Comparison of ENCODE assay signal across 8 mouse cellular contexts in genomic region chr11:87359262-87359612, GRCm38 (mm10). TPM values are rescaled to one million over a fixed set of nuclear protein-coding genes. Genes with fewer than 3 reads are reported as not detected.
DNase-seq lines count a peak whose midpoint lies in the region; ATAC-seq and TF ChIP-seq lines count a peak whose summit lies in the region.

No protein-coding gene starts in this region.

- 0 out of 2 replicates have a peak, but pooled peaks cover 4% of the 10 kb centered on the region for H3K9me3 ChIP-seq in heart, embryonic 14.5 days (ENCODE audit: control insufficient read depth, low read length)
- no peaks in the 10 kb centered on the region for H3K9me3 ChIP-seq in ES-E14 (ENCODE audit: control insufficient read depth, insufficient read depth, low read depth, low read length)
- no peaks in the 10 kb centered on the region for H3K9me3 ChIP-seq in hindbrain, embryonic 12.5 days (replicated peaks)
- no peaks in the 10 kb centered on the region for H3K9me3 ChIP-seq in midbrain, embryonic 12.5 days

- WGBS in heart, embryonic 14.5 days, result 11% methylated on average over 10 of the region's 10 CpGs
- 16% methylated on average over 10 of the region's 10 CpGs for WGBS in hindbrain, embryonic 12.5 days
- 13% methylated on average over 10 of the region's 10 CpGs for WGBS in midbrain, embryonic 12.5 days

- H3K9ac ChIP-seq in heart, embryonic 14.5 days (ENCODE audit: low read length), result peak overlapping the region; percentile 81
- no peak overlapping the region for H3K9ac ChIP-seq in ES-E14 (ENCODE audit: insufficient read depth, low read depth, low read length, poor library complexity, severe bottlenecking)
- H3K9ac ChIP-seq in hindbrain, embryonic 12.5 days, result no peak overlapping the region
- no peak overlapping the region for H3K9ac ChIP-seq in midbrain, embryonic 12.5 days (replicated peaks)

- H3K4me2 ChIP-seq in heart, embryonic 14.5 days (ENCODE audit: low read length), result peak overlapping the region; percentile 91
- H3K4me2 ChIP-seq in hindbrain, embryonic 12.5 days (replicated peaks), result peak overlapping the region; percentile 71
- peak overlapping the region; percentile 64 for H3K4me2 ChIP-seq in midbrain, embryonic 12.5 days (replicated peaks)

- no peaks in the 10 kb centered on the region for H3K36me3 ChIP-seq in heart, embryonic 14.5 days (ENCODE audit: control insufficient read depth, insufficient read depth, low read length)
- H3K36me3 ChIP-seq in ES-E14 (ENCODE audit: control insufficient read depth, insufficient read depth, low read length, poor library complexity, severe bottlenecking), result no peaks in the 10 kb centered on the region
- H3K36me3 ChIP-seq in hindbrain, embryonic 12.5 days, result no peaks in the 10 kb centered on the region
- H3K36me3 ChIP-seq in midbrain, embryonic 12.5 days, result no peaks in the 10 kb centered on the region

- no peak for ATAC-seq in heart, embryonic 14.5 days (ENCODE audit: insufficient number of reproducible peaks, insufficient read depth, low FRiP score, low read depth)
- no peak for ATAC-seq in hindbrain, embryonic 12.5 days (ENCODE audit: low FRiP score)
- ATAC-seq in midbrain, embryonic 12.5 days (ENCODE audit: low FRiP score, low read depth), result no peak

- H3K27ac ChIP-seq in heart, embryonic 14.5 days (replicated peaks in 1 of 2; ENCODE audit: control insufficient read depth in 1 of 2, insufficient read depth in 1 of 2, low read depth in 2 of 2, low read length in 2 of 2), result no peak overlapping the region
- H3K27ac ChIP-seq in ES-E14 (ENCODE audit: insufficient read depth, low read depth, low read length, poor library complexity, severe bottlenecking), result no peak overlapping the region
- H3K27ac ChIP-seq in hindbrain, embryonic 12.5 days, result 0 out of 2 replicates have a peak overlapping the region, but pooled peaks have one; percentile 25
- no peak overlapping the region for H3K27ac ChIP-seq in midbrain, embryonic 12.5 days (replicated peaks)

- H3K4me3 ChIP-seq in heart, embryonic 14.5 days (ENCODE audit: control insufficient read depth in 1 of 2, insufficient read depth in 1 of 2, low read depth in 1 of 2, low read length in 2 of 2), result peak overlapping the region; percentile 57 to 85
- peak overlapping the region; percentile 69 to 73 for H3K4me3 ChIP-seq in ES-E14 (ENCODE audit: insufficient read depth in 1 of 2, low read depth in 1 of 2, low read length in 2 of 2, poor library complexity in 1 of 2, severe bottlenecking in 1 of 2)
- H3K4me3 ChIP-seq in hindbrain, embryonic 12.5 days, result peak overlapping the region; percentile 90
- peak overlapping the region; percentile 80 for H3K4me3 ChIP-seq in midbrain, embryonic 12.5 days

- 0 out of 2 replicates have a peak, but pooled peaks cover 3% of the 10 kb centered on the region for H3K27me3 ChIP-seq in heart, embryonic 14.5 days (ENCODE audit: control insufficient read depth, insufficient read depth, low read length)
- H3K27me3 ChIP-seq in hindbrain, embryonic 12.5 days, result no peaks in the 10 kb centered on the region
- no peaks in the 10 kb centered on the region for H3K27me3 ChIP-seq in midbrain, embryonic 12.5 days

- no peak for DNase-seq in heart, postnatal 4 days
- DNase-seq in ES-E14 (ENCODE audit: low read depth, low spot score), result no peak
- no peak for DNase-seq in urinary bladder, adult 18-20 months (ENCODE audit: low spot score in 2 of 2)
- no peak for DNase-seq in yolk sac, embryonic 10.5 days (ENCODE audit: low spot score)
- no peak for DNase-seq in urinary bladder, postnatal 25 days (ENCODE audit: low spot score)

- in situ Hi-C loops in ES-E14 (cut with MboI; ENCODE audit: low sequenced_read_pairs in 2 of 2, unreplicated experiment in 2 of 2), result no loop called here

- H3K4me1 ChIP-seq in heart, embryonic 14.5 days (ENCODE audit: control insufficient read depth in 2 of 2, insufficient read depth in 2 of 2, low read length in 2 of 2), result 0 out of 4 replicates have a peak, but pooled peaks cover 0 to 2% of the 10 kb centered on the region in 2 experiments
- H3K4me1 ChIP-seq in ES-E14 (ENCODE audit: control insufficient read depth in 2 of 2, insufficient read depth in 2 of 2, low read length in 2 of 2, poor library complexity in 1 of 2), result no peaks in the 10 kb centered on the region
- H3K4me1 ChIP-seq in hindbrain, embryonic 12.5 days, result no peaks in the 10 kb centered on the region
- peaks cover 8% of the 10 kb centered on the region for H3K4me1 ChIP-seq in midbrain, embryonic 12.5 days

TF ChIP-seq in ES-E14, 5 proteins besides CTCF, POLR2A, EP300 and RAD21:
- no peak for TF ChIP-seq MAFK (IDR thresholded peaks at IDR 0.05; ENCODE audit: insufficient read depth, low read depth, low read length)
- no peak for TF ChIP-seq ZC3H11A (IDR thresholded peaks at IDR 0.05; ENCODE audit: borderline replicate concordance, low read depth, low read length)
- TF ChIP-seq ZNF384 (IDR thresholded peaks at IDR 0.05; ENCODE audit: low read depth, low read length), result no peak
- no peak for TF ChIP-seq HCFC1 (IDR thresholded peaks at IDR 0.05; ENCODE audit: borderline replicate concordance, insufficient read depth, low read length)
- no peak for TF ChIP-seq CHD2 (IDR thresholded peaks at IDR 0.05; ENCODE audit: low read depth, low read length)

RNA-seq across cellular contexts. Expression of gene Ppm1e, which starts 0.4 kb away (rescaled TPM):
- 7.1 and 7.8 TPM in 2 replicates for polyA plus RNA-seq in heart, embryonic 14.5 days (2014; fragmentation: Nextera tagmentation; extraction: Ambion mirVana)
- total RNA-seq in heart, postnatal 4 days (2021), result 10 to 100 TPM; 18.1 to 18.7 TPM
- total RNA-seq in ES-E14 (2012; rRNA removed), result 0.54 and 0.63 TPM in 2 replicates
- 21.3 and 22.9 TPM in 2 replicates for polyA plus RNA-seq in hindbrain, embryonic 12.5 days (2016; fragmentation: Nextera tagmentation; extraction: Ambion mirVana)
- 19.4 and 22.4 TPM in 2 replicates for polyA plus RNA-seq in midbrain, embryonic 12.5 days (2016; fragmentation: Nextera tagmentation; extraction: Ambion mirVana)

RNA-seq across cellular contexts. Expression of gene Rad51c, which starts 45.5 kb away (rescaled TPM):
- polyA plus RNA-seq in heart, embryonic 14.5 days (2014; fragmentation: Nextera tagmentation; extraction: Ambion mirVana), result 10.0 and 11.7 TPM in 2 replicates
- 10 to 100 TPM; 10.5 to 11.1 TPM for total RNA-seq in heart, postnatal 4 days (2021)
- 6.7 and 9.9 TPM in 2 replicates for total RNA-seq in ES-E14 (2012; rRNA removed)
- 8.6 and 10.1 TPM in 2 replicates for polyA plus RNA-seq in hindbrain, embryonic 12.5 days (2016; fragmentation: Nextera tagmentation; extraction: Ambion mirVana)
- polyA plus RNA-seq in midbrain, embryonic 12.5 days (2016; fragmentation: Nextera tagmentation; extraction: Ambion mirVana), result 9.8 and 12.0 TPM in 2 replicates

RNA-seq across cellular contexts. Expression of gene Tex14, which starts 45.6 kb away (rescaled TPM):
- polyA plus RNA-seq in heart, embryonic 14.5 days (2014; fragmentation: Nextera tagmentation; extraction: Ambion mirVana), result 0.28 and 0.38 TPM in 2 replicates
- not detected for total RNA-seq in heart, postnatal 4 days (2021)
- 10.4 and 11.4 TPM in 2 replicates for total RNA-seq in ES-E14 (2012; rRNA removed)
- polyA plus RNA-seq in hindbrain, embryonic 12.5 days (2016; fragmentation: Nextera tagmentation; extraction: Ambion mirVana), result 0.10 and 0.38 TPM in 2 replicates
- polyA plus RNA-seq in midbrain, embryonic 12.5 days (2016; fragmentation: Nextera tagmentation; extraction: Ambion mirVana), result 0.60 TPM in 1 of 2 replicates, not detected in the other
